Mouse (Mus musculus) stomach, embryonic 16.5 days (tissue): ENCODE results near the gene Pet100. TPM values are rescaled to one million over a fixed set of nuclear protein-coding genes. Genes with fewer than 3 reads are reported as not detected.

Experiments
- ATAC-seq: fragments of 200-750 bp; cut with Nextera tagmentation; 2 replicates; pipeline ENCODE4 v1.8.0; 2017; ENCODE audit warnings: moderate number of reproducible peaks, moderate TSS enrichment; ENCODE audit not compliant: insufficient read depth, low FRiP score
- H3K27ac ChIP-seq: fragments of 300-500 bp; sonication (generic); 2 replicates; pipeline ENCODE4 v1.5.1; 2014; ENCODE audit warnings: low read length
- H3K27me3 ChIP-seq: fragments of 300-500 bp; sonication (generic); 2 replicates; pipeline ENCODE4 v1.6.1; 2014; ENCODE audit warnings: low read length, control low read depth, mixed read lengths; ENCODE audit not compliant: control insufficient read depth, insufficient read depth
- H3K36me3 ChIP-seq: fragments of 300-500 bp; sonication (generic); 2 replicates; pipeline ENCODE4 v1.6.1; 2014; ENCODE audit warnings: low read length; ENCODE audit not compliant: control insufficient read depth, insufficient read depth
- H3K4me1 ChIP-seq: fragments of 300-500 bp; sonication (generic); 2 replicates; pipeline ENCODE4 v1.6.1; 2014; ENCODE audit warnings: low read length, control low read depth, mixed read lengths; ENCODE audit not compliant: control insufficient read depth, insufficient read depth
- H3K4me2 ChIP-seq: fragments of 300-500 bp; sonication (generic); 2 replicates; pipeline ENCODE4 v1.6.1; 2014; ENCODE audit warnings: low read depth, low read length, mixed read lengths
- H3K4me3 ChIP-seq: fragments of 300-500 bp; sonication (generic); replicated peaks from 2 replicates; pipeline ENCODE4 v1.5.1; 2014; ENCODE audit warnings: mild to moderate bottlenecking, low read length
- H3K9ac ChIP-seq: fragments of 300-500 bp; sonication (generic); 2 replicates; pipeline ENCODE4 v1.6.1; 2014; ENCODE audit warnings: low read length
- H3K9me3 ChIP-seq: fragments of 300-500 bp; sonication (generic); replicated peaks from 2 replicates; pipeline ENCODE4 v1.6.1; 2016; ENCODE audit warnings: low read length, control low read depth; ENCODE audit not compliant: control insufficient read depth
- WGBS: fragments of 180-500 bp; shearing (Covaris S2); extraction: QIAGEN DNeasy Blood & Tissue Kit; methylation state at CpG from one replicate; pipeline ENCODE4 v1.1.7; 2014; 5-methylcytosine and 5-hydroxymethylcytosine counted together
- polyA plus RNA-seq: library from polyadenylated mRNA; unstranded; fragments of >200 nt; fragmentation: Nextera tagmentation; extraction: Ambion mirVana; gene quantifications from 2 replicates; pipeline ENCODE4 v1.2.1, GENCODE M21; 2015

The Pet100 gene
- polyA plus RNA-seq, 1 experiment from 2014 or later = 106 TPM

DNA sequence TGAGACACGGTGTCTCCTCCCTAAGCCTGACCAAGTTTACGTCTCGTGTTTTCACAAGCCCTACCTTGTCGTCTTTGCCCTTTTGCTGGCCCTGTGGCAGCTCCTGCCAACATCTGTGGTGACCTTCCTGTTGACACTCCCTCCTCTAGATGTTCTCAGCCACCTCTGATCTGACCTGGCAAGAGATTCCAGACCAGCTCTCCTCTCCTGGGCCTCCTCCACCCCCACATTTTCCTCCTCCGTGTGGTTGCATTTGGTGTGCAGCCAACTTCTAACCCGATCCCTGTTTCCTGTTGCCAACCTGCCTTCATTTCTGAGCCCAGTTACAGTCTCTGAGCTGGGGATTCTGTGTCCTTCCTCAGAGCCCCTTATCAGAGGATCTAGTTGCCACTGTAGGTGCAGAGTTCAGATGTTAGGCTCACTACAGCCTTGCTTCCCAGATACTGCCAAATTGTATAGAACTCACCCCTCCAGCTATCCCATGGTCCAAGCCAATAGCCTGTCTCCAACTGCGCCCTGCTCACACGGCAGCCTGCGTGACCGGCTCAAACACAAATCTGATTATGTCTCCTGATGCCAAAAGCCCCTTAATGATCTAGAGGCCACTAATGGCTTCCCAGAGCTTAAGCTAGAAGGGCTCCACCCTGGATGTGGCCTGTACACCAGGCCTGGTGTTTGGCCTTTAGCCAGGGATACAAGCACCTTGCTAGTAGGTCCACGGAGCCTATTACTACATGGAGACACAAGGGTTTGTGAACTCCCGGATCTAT, 12.1 kb upstream of the Pet100 start:
- ATAC-seq = peak; percentile 6; the same call in 1 of the 2 replicates
- 71% methylated on average over 12 of the region's 12 CpGs for WGBS
- Histone ChIP-seq H3K36me3 (peaks cover 12% of the 10 kb centered on the region), H3K27me3 (no peaks in the 10 kb centered on the region), H3K4me3 (no peak overlapping the region), H3K4me2 (no peak overlapping the region), H3K9me3 (no peaks in the 10 kb centered on the region), H3K27ac (peak overlapping the region; percentile 56), H3K4me1 (no peaks in the 10 kb centered on the region), H3K9ac (peak overlapping the region; percentile 27; the same call in 1 of the 2 replicates)

DNA sequence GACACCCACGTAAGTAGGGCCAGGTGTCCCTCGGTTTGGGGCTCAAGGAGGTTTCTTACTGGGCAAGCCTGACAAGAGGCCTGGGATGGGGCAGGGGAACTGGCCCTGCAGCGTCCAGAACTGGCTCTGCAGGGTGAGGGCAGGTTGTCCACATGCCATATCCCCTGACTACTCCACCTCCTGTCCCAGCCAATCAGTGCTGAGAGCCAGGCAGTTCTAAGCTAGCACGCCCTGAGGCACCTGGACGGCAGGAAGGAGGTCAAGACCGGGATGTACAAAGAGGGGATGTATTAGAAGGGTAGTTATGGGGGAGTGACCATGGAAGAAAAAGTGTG, 11.6 kb upstream of the Pet100 start:
- no peak overlapping the region for H3K4me2 ChIP-seq
- ATAC-seq = peak; percentile 31; the same call in 1 of the 2 replicates
- H3K27me3 ChIP-seq = no peaks in the 10 kb centered on the region
- WGBS = 63% methylated on average over 6 of the region's 6 CpGs
- H3K9me3 ChIP-seq = no peaks in the 10 kb centered on the region
- H3K4me3 ChIP-seq = no peak overlapping the region
- no peaks in the 10 kb centered on the region for H3K4me1 ChIP-seq
- H3K27ac ChIP-seq = peak overlapping the region; percentile 56; the same call in 1 of the 2 replicates
- no peak overlapping the region for H3K9ac ChIP-seq
- H3K36me3 ChIP-seq = peaks cover 17% of the 10 kb centered on the region

DNA sequence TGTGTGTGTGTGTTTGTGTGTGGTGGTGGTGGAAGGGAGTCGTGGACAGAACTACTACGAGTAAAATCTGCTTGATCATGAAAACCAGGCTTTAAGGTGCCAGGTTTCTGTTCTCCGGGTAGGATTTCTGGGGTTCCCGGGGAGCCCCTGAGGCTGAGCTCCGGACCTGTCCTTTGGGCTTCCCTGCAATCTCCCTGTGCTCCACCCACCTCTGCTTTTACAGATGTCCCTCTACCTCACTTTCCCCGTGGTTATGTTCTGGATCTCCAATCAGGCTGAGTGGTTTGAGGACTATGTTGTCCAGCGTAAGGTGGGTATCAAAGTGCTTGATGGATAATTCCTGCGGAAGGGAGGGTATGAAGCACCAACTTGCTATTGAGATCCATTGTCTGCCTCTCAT, 771 bp downstream of the Pet100 start:
- Histone ChIP-seq H3K36me3 (peaks cover 11% of the 10 kb centered on the region; the same call in 1 of the 2 replicates), H3K4me3 (peak overlapping the region; percentile 95), H3K4me2 (peak overlapping the region; percentile 88), H3K27ac (no peak overlapping the region), H3K9ac (peak overlapping the region; percentile 81; the same call in 1 of the 2 replicates), H3K4me1 (peaks cover 12% of the 10 kb centered on the region), H3K9me3 (no peaks in the 10 kb centered on the region), H3K27me3 (no peaks in the 10 kb centered on the region)
- WGBS = 65% methylated on average over 8 of the region's 8 CpGs
- no peak for ATAC-seq

DNA sequence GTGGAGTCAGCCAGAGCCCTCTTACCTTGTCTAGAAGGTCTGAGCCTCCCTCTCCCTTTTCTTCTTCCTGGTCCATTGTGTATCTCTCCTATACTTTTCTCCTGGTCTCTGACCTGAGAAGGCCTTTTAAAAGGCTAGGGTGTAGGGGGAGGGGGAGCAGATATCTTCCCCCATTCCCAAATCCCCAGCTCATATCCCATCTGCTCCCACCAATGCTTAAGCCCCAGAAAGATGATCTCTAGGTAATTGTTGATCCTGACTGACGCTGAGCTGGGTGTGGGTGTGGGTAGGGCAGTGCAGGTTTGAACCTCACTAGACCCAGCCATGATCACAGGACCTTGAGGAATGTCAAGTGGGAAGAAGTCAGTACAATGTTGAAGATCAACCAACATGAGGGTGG, 4.1 kb downstream of the Pet100 start, which contains the start of gene Pcp2:
Pcp2 (minus strand) TSS at position 101 of the 400 bp plus-strand sequence.
- ATAC-seq = no peak
- H3K4me2 ChIP-seq = no peak within 1 kb of the TSS
- H3K36me3 ChIP-seq = no peaks in the 10 kb centered on the region
- no peak within 1 kb of the TSS for H3K27ac ChIP-seq
- 45% methylated on average over 1 of the region's 1 CpGs for whole genome bisulfite sequencing
- no peaks in the 10 kb centered on the region for H3K27me3 ChIP-seq
- no peak within 1 kb of the TSS for H3K9ac ChIP-seq
- H3K9me3 ChIP-seq = no peaks in the 10 kb centered on the region
- H3K4me1 ChIP-seq = peaks cover 6% of the 10 kb centered on the region
- no peak within 1 kb of the TSS for H3K4me3 ChIP-seq

DNA sequence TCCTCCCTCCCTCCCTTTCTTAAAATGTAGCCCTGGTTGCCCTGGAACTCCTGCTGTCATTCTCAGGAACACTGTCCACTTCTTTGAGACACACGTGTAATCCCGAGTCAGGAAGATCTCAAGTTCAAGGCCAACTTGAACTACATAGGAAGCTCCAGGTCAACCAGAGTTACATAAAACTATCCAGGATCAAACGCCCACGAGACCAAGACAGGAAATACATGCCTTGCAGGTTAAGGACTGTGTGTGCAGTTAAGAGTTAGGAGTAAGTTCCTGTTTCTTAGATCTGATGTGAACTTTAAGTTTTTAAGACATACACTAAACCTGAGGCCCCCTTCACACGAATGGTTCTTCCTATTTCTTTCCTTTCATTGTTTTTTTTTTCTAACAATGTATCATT, 5.6 kb downstream of the Pet100 start:
- Histone ChIP-seq H3K9me3 (no peaks in the 10 kb centered on the region), H3K27ac (no peak overlapping the region), H3K27me3 (no peaks in the 10 kb centered on the region), H3K4me2 (no peak overlapping the region), H3K4me1 (peaks cover 4% of the 10 kb centered on the region; the same call in 1 of the 2 replicates), H3K36me3 (no peaks in the 10 kb centered on the region), H3K9ac (no peak overlapping the region), H3K4me3 (no peak overlapping the region)
- ATAC-seq = no peak
- 51% methylated on average over 5 of the region's 5 CpGs for WGBS

DNA sequence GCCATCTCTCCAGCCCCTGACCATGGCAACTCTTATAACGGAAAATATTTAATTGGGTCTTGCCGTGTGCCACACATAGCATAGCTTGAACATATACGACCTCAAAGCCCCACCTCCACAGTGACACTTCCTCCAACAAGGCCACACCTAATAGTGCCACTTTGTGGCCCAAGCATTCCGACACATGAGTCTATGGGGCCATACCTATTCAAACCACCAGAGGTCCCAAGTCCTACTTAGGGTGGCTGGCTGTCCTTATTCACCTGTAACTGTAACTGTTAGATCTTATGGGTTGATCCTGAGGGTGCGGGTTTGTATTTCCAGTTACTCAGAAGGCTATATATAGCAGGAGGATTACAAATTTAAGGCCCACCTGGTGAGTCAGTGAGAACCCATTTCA, 6.7 kb downstream of the Pet100 start:
- WGBS = 23% methylated on average over 5 of the region's 5 CpGs
- no peaks in the 10 kb centered on the region for H3K27me3 ChIP-seq

GRCm38 (mm10) chr8:3630647-3631477, 9.5 kb downstream of the Pet100 start, which contains the start of gene Stxbp2:
Gene Stxbp2, plus strand, starts transcription at chr8:3630955.
- no peaks in the 10 kb centered on the region for H3K9me3 ChIP-seq
- no peaks in the 10 kb centered on the region for H3K4me1 ChIP-seq
- peak within 1 kb of the TSS; percentile 84 for H3K4me2 ChIP-seq
- 6% methylated on average over 47 of the region's 47 CpGs for WGBS
- 0 out of 2 replicates have a peak, but pooled peaks cover 5% of the 10 kb centered on the region for H3K36me3 ChIP-seq
- peak; percentile 93 for ATAC-seq
- H3K27me3 ChIP-seq = no peaks in the 10 kb centered on the region
- H3K4me3 ChIP-seq = peak within 1 kb of the TSS; percentile 66
- peak within 1 kb of the TSS; percentile 81 for H3K9ac ChIP-seq
- 0 out of 2 replicates have a peak within 1 kb of the TSS, but pooled peaks have one; percentile 16 for H3K27ac ChIP-seq

More for the DNA sequence above, 6.7 kb downstream of the Pet100 start:
- no peak for ATAC-seq
- Histone ChIP-seq H3K4me2 (no peak overlapping the region), H3K4me1 (no peaks in the 10 kb centered on the region), H3K9me3 (no peaks in the 10 kb centered on the region), H3K27ac (no peak overlapping the region), H3K4me3 (no peak overlapping the region), H3K9ac (no peak overlapping the region), H3K36me3 (no peaks in the 10 kb centered on the region)

GRCm38 (mm10) chr8:3631478-3631875, 10.1 kb downstream of the Pet100 start:
- Histone ChIP-seq H3K4me2 (peak overlapping the region; percentile 84), H3K4me1 (no peaks in the 10 kb centered on the region), H3K36me3 (0 out of 2 replicates have a peak, but pooled peaks cover 5% of the 10 kb centered on the region), H3K4me3 (peak overlapping the region; percentile 66), H3K27me3 (no peaks in the 10 kb centered on the region), H3K9ac (peak overlapping the region; percentile 81), H3K9me3 (no peaks in the 10 kb centered on the region), H3K27ac (0 out of 2 replicates have a peak overlapping the region, but pooled peaks have one; percentile 16)
- 9% methylated on average over 8 of the region's 8 CpGs for whole genome bisulfite sequencing
- peak; percentile 61; the same call in 1 of the 2 replicates for ATAC-seq
